Mouse (Mus musculus) heart, adult 9 months (tissue): ENCODE results near the gene A530084C06Rik.

Experiments
- DNase-seq, 2 experiments: peaks; one replicate each; pipeline ENCODE4 v3.0.0; 2022; ENCODE audit warnings: low spot score in 2 of 2

The A530084C06Rik gene

GRCm38 (mm10) chr13:31558521-31559418, at the start of gene A530084C06Rik:
TSS of gene A530084C06Rik (minus strand) at chr13:31559333.
- DNase-seq: peak; percentile 1 to 6

- DNase-seq: no peak
These were observed 44.8 kb upstream of the A530084C06Rik start for GRCm38 (mm10) chr13:31603964-31604363.

GRCm38 (mm10) chr13:31599576-31599975, 40.4 kb upstream of the A530084C06Rik start:
- DNase-seq: no peak

- DNase-seq: no peak
These were observed 28.2 kb upstream of the A530084C06Rik start for GRCm38 (mm10) chr13:31587341-31587740.

GRCm38 (mm10) chr13:31579866-31580265, 20.7 kb upstream of the A530084C06Rik start:
- DNase-seq: no peak

GRCm38 (mm10) chr13:31578389-31578788, 19.3 kb upstream of the A530084C06Rik start:
- no peak for DNase-seq

GRCm38 (mm10) chr13:31577576-31577975, 18.4 kb upstream of the A530084C06Rik start:
- no peak for DNase-seq

GRCm38 (mm10) chr13:31576696-31577095, 17.6 kb upstream of the A530084C06Rik start:
- DNase-seq: no peak

GRCm38 (mm10) chr13:31574627-31575026, 15.5 kb upstream of the A530084C06Rik start:
- DNase-seq: no peak

GRCm38 (mm10) chr13:31572806-31573508, 13.8 kb upstream of the A530084C06Rik start:
- DNase-seq: no peak

GRCm38 (mm10) chr13:31567617-31568294, 8.6 kb upstream of the A530084C06Rik start:
- DNase-seq: no peak

GRCm38 (mm10) chr13:31567099-31567498, 8.0 kb upstream of the A530084C06Rik start:
- no peak for DNase-seq

- no peak for DNase-seq
These were observed 5.3 kb upstream of the A530084C06Rik start for GRCm38 (mm10) chr13:31564394-31564793.

GRCm38 (mm10) chr13:31559419-31560144, 449 bp upstream of the A530084C06Rik start:
- DNase-seq: peak in 1 of 2 experiments; percentile 26

GRCm38 (mm10) chr13:31557768-31558520, 1.2 kb downstream of the A530084C06Rik start:
- peak; percentile 30 to 32 for DNase-seq

- no peak for DNase-seq
These were observed 2.0 kb downstream of the A530084C06Rik start for GRCm38 (mm10) chr13:31556964-31557767.

GRCm38 (mm10) chr13:31555834-31556233, 3.3 kb downstream of the A530084C06Rik start, which contains the start of gene Foxq1:
TSS of gene Foxq1 (plus strand) at chr13:31556134.
- DNase-seq: no peak

- DNase-seq: no peak
These were observed 11.5 kb downstream of the A530084C06Rik start for GRCm38 (mm10) chr13:31547610-31548009.

GRCm38 (mm10) chr13:31547204-31547603, 11.9 kb downstream of the A530084C06Rik start:
- DNase-seq: no peak

- DNase-seq: no peak
These were observed 12.3 kb downstream of the A530084C06Rik start for GRCm38 (mm10) chr13:31546784-31547183.
